Mouse (Mus musculus) hindbrain, embryonic 16.5 days (tissue): ENCODE results near the gene Mrps23. TPM values are rescaled to one million over a fixed set of nuclear protein-coding genes. Genes with fewer than 3 reads are reported as not detected.

ENCODE experiments used
- ATAC-seq: fragments of 200-750 bp; cut with Nextera tagmentation; 2 replicates; pipeline ENCODE4 v1.8.0; 2017; ENCODE audit warnings: moderate TSS enrichment, moderate library complexity
- H3K27ac ChIP-seq: fragments of 300-500 bp; sonication (generic); 2 replicates; pipeline ENCODE4 v1.5.1; 2014; ENCODE audit warnings: low read depth, mild to moderate bottlenecking, control low read depth, low read length, moderate library complexity
- H3K27me3 ChIP-seq: fragments of 300-500 bp; sonication (generic); replicated peaks from 2 replicates; pipeline ENCODE4 v1.6.1; 2014; ENCODE audit warnings: low read length; ENCODE audit not compliant: control insufficient read depth, insufficient read depth
- H3K36me3 ChIP-seq: fragments of 300-500 bp; sonication (generic); 2 replicates; pipeline ENCODE4 v1.6.1; 2014; ENCODE audit warnings: mild to moderate bottlenecking, low read length, moderate library complexity, mixed read lengths; ENCODE audit not compliant: control insufficient read depth, insufficient read depth
- H3K4me1 ChIP-seq: fragments of 300-500 bp; sonication (generic); 2 replicates; pipeline ENCODE4 v1.6.1; 2014; ENCODE audit warnings: low read depth, low read length; ENCODE audit not compliant: control insufficient read depth, insufficient read depth
- H3K4me2 ChIP-seq: fragments of 300-500 bp; sonication (generic); 2 replicates; pipeline ENCODE4 v1.6.1; 2014; ENCODE audit warnings: mild to moderate bottlenecking, low read length, control low read depth, moderate library complexity
- H3K4me3 ChIP-seq: fragments of 300-500 bp; sonication (generic); 2 replicates; pipeline ENCODE4 v1.5.1; 2014; ENCODE audit warnings: mild to moderate bottlenecking, low read length, control low read depth, moderate library complexity
- H3K9ac ChIP-seq: fragments of 300-500 bp; sonication (generic); 2 replicates; pipeline ENCODE4 v1.6.1; 2014; ENCODE audit warnings: low read depth, mild to moderate bottlenecking, control low read depth, low read length, moderate library complexity
- H3K9me3 ChIP-seq: fragments of 300-500 bp; sonication (generic); 2 replicates; pipeline ENCODE4 v1.6.1; 2014; ENCODE audit warnings: mild to moderate bottlenecking, low read length, moderate library complexity; ENCODE audit not compliant: control insufficient read depth
- WGBS: fragments of 180-500 bp; shearing (Covaris S2); extraction: QIAGEN DNeasy Blood & Tissue Kit; methylation state at CpG from one replicate; pipeline ENCODE4 v1.1.7; 2014; 5-methylcytosine and 5-hydroxymethylcytosine counted together
- polyA plus RNA-seq: library from polyadenylated mRNA; unstranded; fragments of >200 nt; fragmentation: Nextera tagmentation; extraction: Ambion mirVana; gene quantifications from 2 replicates; pipeline ENCODE4 v1.2.1, GENCODE M21; 2015

Gene Mrps23
- polyA plus RNA-seq, 1 experiment from 2014 or later: 68.8 TPM

DNA sequence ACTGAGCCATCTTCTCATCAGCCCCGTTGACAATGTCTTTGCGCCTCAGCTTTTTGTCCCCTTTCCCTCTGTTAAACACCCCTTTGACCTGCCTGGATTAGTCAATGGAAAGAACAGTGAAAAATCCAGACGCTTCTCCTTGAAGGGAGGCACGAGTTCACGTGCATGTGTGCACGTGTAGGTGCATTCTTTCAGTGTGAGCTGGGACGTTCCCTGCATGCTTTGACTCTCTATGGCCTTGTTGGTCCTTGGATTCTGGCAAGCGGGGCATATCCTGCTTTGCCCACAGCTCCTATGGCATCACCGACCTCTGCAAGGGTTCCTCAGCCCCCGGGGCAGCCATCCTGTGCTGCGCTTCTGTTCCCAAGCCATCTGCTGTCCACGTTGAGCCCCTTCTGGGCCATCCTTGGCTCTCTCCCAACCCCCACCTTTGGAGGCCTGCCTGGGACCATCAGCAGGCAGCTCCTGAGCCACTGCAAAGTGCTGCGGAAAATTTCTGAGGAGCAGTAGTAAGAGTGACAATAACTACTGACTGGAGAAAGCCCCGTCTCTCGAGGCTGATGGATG, 32.2 kb upstream of the Mrps23 start:
- Histone ChIP-seq H3K27ac (no peak overlapping the region), H3K27me3 (no peaks in the 10 kb centered on the region), H3K9me3 (no peaks in the 10 kb centered on the region), H3K4me2 (no peak overlapping the region), H3K4me1 (peaks cover 10% of the 10 kb centered on the region), H3K4me3 (no peak overlapping the region), H3K36me3 (no peaks in the 10 kb centered on the region), H3K9ac (no peak overlapping the region)
- 56% methylated on average over 15 of the region's 15 CpGs for WGBS
- no peak for ATAC-seq

DNA sequence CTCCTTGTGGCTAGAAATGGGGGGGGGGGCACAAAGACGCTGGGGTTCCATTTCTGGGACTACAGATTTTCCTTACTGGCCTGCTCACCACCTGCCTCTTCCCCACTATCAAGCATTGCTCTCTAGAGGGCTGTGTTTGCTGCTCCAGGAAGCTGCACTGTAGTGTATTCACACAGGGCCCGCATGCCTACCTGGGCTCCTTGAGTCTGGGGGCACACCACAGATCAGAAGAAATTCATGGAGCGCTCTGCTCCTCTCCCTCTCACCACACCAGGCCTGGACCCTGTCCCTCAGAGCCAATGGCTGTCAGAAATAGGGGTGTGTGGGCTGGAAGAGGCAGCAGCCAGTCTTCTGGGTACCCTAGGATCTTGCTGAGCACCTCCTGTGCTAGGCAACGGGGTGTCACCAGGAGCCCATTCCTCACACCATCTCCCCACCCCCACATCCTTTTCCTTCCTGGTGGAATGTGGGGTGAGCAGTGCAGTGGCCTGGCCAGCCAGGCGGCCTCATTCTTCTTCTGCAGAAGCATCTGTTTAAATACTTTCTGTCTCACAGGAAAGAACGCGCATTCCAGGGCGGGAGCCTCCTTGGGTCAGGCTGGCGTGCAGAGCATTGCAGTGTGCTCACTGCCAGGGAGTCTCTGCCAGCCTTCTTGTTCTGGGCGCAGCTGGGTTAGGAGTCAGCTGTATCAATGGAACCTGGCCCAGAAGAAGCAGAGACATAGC, 31.4 kb upstream of the Mrps23 start:
- Histone ChIP-seq H3K9me3 (no peaks in the 10 kb centered on the region), H3K27me3 (no peaks in the 10 kb centered on the region), H3K36me3 (peaks cover 5% of the 10 kb centered on the region; the same call in 1 of the 2 replicates), H3K27ac (peak overlapping the region; percentile 24; the same call in 1 of the 2 replicates), H3K4me3 (no peak overlapping the region), H3K9ac (no peak overlapping the region), H3K4me2 (no peak overlapping the region), H3K4me1 (peaks cover 10% of the 10 kb centered on the region)
- peak; percentile 80 for ATAC-seq
- 30% methylated on average over 10 of the region's 10 CpGs for WGBS

DNA sequence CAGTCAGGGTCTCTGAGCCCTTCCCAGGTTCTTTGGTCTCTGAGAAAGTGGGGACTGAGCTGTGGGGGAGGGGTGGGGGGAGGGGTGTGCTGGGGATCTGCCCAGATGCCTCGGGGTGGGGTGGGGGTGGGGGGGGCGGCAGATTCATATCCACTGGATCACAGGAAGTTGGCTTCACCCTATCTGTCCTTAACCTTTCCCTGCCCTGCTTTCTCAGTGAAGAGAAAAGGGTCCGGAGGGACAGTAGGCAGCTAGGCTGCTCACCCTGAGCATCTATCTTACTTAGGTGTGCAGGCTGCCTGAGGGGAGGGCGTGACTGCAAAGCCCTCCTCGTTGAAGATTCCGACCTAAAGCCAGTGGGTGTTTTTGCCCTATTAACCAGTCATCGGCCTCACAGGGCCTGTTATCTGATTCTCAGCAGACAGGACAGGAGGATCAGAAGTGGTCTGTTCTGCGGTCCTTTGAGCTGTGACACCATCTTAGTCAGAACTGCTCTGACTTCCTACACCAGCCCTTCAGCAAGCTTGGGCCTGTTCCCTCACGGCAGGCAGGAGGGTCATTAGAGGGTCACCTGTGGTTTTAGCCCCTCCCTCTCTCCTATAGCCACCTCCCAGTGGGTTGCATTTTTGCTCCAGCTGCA, 30.7 kb upstream of the Mrps23 start:
- 23% methylated on average over 8 of the region's 9 CpGs for whole genome bisulfite sequencing
- Histone ChIP-seq H3K4me2 (no peak overlapping the region), H3K9ac (no peak overlapping the region), H3K9me3 (no peaks in the 10 kb centered on the region), H3K4me1 (peaks cover 10% of the 10 kb centered on the region), H3K27ac (no peak overlapping the region; the same call in 1 of the 2 replicates), H3K4me3 (no peak overlapping the region), H3K36me3 (peaks cover 5% of the 10 kb centered on the region; the same call in 1 of the 2 replicates), H3K27me3 (no peaks in the 10 kb centered on the region)
- no peak for ATAC-seq

DNA sequence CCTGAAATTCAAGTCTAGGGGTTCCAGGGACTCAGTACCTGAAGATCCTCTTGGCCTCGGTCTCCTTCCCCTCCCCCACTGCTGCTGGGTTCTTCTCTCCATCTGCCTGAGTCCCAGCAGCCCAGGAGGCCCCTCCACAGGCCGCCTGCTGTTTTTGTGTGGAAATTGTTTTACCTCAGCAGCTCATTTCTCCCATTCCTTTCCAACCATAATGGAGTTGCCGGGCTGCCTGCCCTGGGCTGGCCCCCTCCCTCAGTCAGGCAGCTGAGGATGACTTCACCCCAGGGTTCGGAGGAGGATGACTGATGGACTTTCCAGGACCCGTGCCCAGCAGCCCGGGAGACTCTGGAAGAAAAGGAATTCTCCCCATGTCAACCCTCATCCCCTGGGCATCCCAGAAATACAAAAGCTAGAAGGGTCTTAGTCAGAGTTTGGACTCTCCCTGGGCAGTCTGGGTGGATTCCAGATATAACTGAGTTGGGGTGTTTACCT, 23.7 kb upstream of the Mrps23 start:
- H3K9ac ChIP-seq: no peak overlapping the region
- peak overlapping the region; percentile 70 for H3K27ac ChIP-seq
- 8% methylated on average over 6 of the region's 6 CpGs for WGBS
- peaks cover 12% of the 10 kb centered on the region for H3K36me3 ChIP-seq
- H3K27me3 ChIP-seq: no peaks in the 10 kb centered on the region
- ATAC-seq: peak; percentile 77
- H3K9me3 ChIP-seq: no peaks in the 10 kb centered on the region
- no peak overlapping the region; the same call in 1 of the 2 replicates for H3K4me2 ChIP-seq
- H3K4me1 ChIP-seq: peaks cover 20% of the 10 kb centered on the region
- no peak overlapping the region for H3K4me3 ChIP-seq

DNA sequence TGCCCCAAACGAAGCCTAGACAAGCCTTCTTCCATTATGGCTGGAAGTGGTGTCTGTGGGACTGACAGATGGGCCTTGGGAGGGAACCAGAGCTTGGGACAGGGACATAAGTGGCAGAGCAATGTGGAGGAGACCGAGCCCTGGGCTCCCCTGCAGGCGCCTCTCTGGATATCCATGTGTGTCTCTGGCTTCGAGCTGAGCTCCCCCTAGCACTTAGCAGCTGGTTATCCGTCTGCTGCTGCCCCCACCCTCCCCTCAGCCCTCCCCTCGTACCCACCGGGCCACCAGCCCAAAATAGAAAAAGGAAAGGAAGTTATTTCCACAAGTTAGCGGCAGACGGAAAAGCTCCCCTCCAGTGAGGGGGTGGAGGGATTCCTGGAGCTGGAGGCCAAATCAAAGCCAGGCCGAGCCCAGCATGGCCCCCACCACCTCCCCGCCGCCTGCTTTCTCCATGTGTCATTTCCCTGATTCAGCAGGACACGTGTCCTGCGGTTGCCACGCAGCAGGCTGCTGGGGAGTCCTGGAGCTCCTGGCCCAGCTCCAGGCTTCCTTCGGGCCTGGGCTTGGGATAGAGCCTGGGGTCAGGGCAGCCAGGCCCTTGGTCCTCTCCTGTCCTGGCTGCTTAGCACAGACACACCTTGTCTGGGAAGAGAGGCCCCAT, 23.1 kb upstream of the Mrps23 start:
- H3K4me2 ChIP-seq: no peak overlapping the region; the same call in 1 of the 2 replicates
- no peaks in the 10 kb centered on the region for H3K9me3 ChIP-seq
- no peak overlapping the region for H3K4me3 ChIP-seq
- H3K9ac ChIP-seq: no peak overlapping the region
- peak overlapping the region; percentile 70 for H3K27ac ChIP-seq
- H3K4me1 ChIP-seq: peaks cover 20% of the 10 kb centered on the region
- peaks cover 12% of the 10 kb centered on the region for H3K36me3 ChIP-seq
- peak; percentile 84 for ATAC-seq
- H3K27me3 ChIP-seq: no peaks in the 10 kb centered on the region
- WGBS: 3% methylated on average over 16 of the region's 16 CpGs

DNA sequence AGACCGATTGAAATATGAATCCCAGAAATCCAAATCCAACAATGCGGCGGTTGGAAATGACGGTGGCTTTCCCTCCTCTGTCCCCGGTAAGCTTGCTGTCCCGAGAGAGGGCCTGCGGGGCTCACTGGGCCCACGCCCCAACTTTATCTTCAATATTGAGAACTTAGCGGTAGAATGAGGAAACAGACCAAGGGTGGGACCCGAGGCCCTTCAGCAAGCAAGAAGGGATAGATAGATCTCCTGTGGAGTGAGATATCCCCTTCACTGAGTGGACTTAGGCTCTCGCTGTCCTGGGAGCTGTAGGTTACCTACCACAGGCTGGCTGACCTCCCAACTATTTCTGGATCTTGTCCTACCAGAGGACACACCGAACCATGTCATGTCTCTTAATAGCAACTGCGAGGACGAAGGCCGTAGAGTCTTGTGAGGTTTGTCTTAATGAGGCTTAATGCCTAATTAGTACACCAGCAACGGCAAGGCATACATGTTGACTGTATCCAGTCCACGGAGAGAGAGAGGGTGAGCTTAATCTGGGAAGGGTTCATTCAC, 19.5 kb upstream of the Mrps23 start:
- Histone ChIP-seq H3K9me3 (no peaks in the 10 kb centered on the region), H3K36me3 (peaks cover 6% of the 10 kb centered on the region; the same call in 1 of the 2 replicates), H3K9ac (no peak overlapping the region), H3K27ac (no peak overlapping the region), H3K4me3 (no peak overlapping the region), H3K4me2 (no peak overlapping the region), H3K27me3 (0 out of 2 replicates have a peak, but pooled peaks cover under 1% of the 10 kb centered on the region), H3K4me1 (peaks cover 36% of the 10 kb centered on the region)
- no peak for ATAC-seq
- WGBS: 88% methylated on average over 17 of the region's 17 CpGs

DNA sequence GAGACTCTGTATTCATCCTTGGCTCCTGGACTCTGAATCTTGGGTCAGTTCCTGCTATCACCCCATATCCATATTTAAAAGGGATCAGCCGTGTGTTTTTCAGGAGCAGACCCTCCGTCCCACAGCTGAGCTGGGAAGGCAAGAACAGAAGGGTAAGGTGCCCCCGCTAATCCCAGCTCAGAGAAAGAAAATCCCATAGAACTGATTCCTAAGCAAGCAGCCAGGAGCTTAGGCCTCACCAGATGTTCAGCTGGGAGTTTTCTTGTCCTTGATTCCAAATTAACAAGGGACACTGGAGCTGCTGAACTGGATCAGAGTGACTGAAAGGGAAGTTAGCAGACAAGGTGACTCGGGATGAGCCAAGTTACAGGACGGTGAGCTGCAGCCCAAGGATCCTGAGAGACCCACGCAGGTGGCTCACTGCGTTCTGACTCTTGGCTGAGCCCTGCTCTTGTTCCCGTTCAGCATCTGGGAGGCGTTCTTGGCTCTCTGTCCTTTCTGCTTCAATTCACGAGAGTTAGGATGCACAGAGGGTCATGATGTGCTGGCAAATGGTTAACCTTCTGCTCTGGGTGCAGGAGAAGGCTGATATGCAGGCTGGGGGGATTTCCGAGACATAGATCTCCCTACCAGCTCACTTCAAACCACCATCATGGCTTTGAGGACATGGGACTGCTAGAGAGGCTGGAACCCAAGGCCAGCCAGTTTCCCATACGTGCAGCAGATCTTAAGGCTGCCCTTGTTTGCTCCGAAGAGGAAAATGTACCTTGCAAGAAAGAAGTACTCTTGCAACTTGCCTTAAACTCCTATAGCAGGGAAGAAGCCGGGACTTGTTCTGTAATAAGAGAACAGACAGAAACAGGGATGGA, 17.9 kb upstream of the Mrps23 start:
- WGBS: 67% methylated on average over 14 of the region's 14 CpGs
- H3K4me1 ChIP-seq: peaks cover 23% of the 10 kb centered on the region
- H3K27ac ChIP-seq: peak overlapping the region; percentile 31; the same call in 1 of the 2 replicates
- peaks cover 7% of the 10 kb centered on the region for H3K27me3 ChIP-seq
- no peaks in the 10 kb centered on the region for H3K9me3 ChIP-seq
- H3K4me2 ChIP-seq: no peak overlapping the region
- no peak for ATAC-seq
- H3K36me3 ChIP-seq: peaks cover 6% of the 10 kb centered on the region; the same call in 1 of the 2 replicates
- peak overlapping the region; percentile 23; the same call in 1 of the 2 replicates for H3K9ac ChIP-seq
- no peak overlapping the region for H3K4me3 ChIP-seq

DNA sequence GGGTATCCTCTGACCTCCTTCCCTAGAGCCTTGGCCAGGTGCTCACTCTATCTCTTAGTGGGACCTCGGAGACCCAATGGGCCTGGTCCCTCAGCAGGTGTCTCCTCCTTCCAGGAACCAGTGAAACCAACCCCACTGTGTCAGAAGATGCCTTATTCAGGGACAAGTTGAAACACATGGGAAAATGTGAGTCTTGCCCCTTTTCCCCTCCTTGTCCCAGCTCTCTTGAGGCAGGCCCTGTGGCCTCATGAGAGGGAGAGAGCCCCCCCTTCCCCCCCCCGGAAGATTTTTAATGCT, 17.3 kb upstream of the Mrps23 start:
- WGBS: 45% methylated on average over 2 of the region's 2 CpGs
- Histone ChIP-seq H3K9ac (peak overlapping the region; percentile 23; the same call in 1 of the 2 replicates), H3K4me1 (peaks cover 17% of the 10 kb centered on the region), H3K4me2 (no peak overlapping the region; the same call in 1 of the 2 replicates), H3K27ac (peak overlapping the region; percentile 31; the same call in 1 of the 2 replicates), H3K9me3 (no peaks in the 10 kb centered on the region), H3K36me3 (peaks cover 10% of the 10 kb centered on the region; the same call in 1 of the 2 replicates), H3K4me3 (no peak overlapping the region), H3K27me3 (peaks cover 13% of the 10 kb centered on the region)
- ATAC-seq: no peak
